Mouse (Mus musculus) heart, adult 2 months (tissue): Measurements from ENCODE around the gene 1700013G24Rik. TPM values are rescaled to one million over a fixed set of nuclear protein-coding genes. Genes with fewer than 3 reads are reported as not detected.

Experiments
- DNase-seq, 2 experiments: peaks; one replicate each; pipeline ENCODE4 v3.0.0; 2021
- H3K27ac ChIP-seq: fragments of 200-600 bp; 2 replicates; pipeline ENCODE4 v1.8.1; 2022
- H3K27me3 ChIP-seq: fragments of 200-500 bp; 2 replicates; pipeline ENCODE4 v1.6.1; 2012; ENCODE audit warnings: mild to moderate bottlenecking, low read length, inconsistent platforms, mixed read lengths; ENCODE audit not compliant: control insufficient read depth, insufficient read depth
- H3K36me3 ChIP-seq: fragments of 200-500 bp; 2 replicates; pipeline ENCODE4 v1.6.1; 2012; ENCODE audit warnings: low read length, inconsistent platforms; ENCODE audit not compliant: control insufficient read depth, insufficient read depth
- H3K4me1 ChIP-seq: fragments of 200-500 bp; 2 replicates; pipeline ENCODE4 v1.6.1; 2011; ENCODE audit warnings: low read length; ENCODE audit not compliant: control insufficient read depth, insufficient read depth
- H3K4me3 ChIP-seq: fragments of 200-600 bp; 2 replicates; pipeline ENCODE4 v1.8.1; 2022
- H3K79me2 ChIP-seq: fragments of 200-500 bp; replicated peaks from 2 replicates; pipeline ENCODE4 v1.6.1; 2012; ENCODE audit warnings: mild to moderate bottlenecking, inconsistent platforms, low read length, moderate library complexity, mixed read lengths; ENCODE audit not compliant: control insufficient read depth, insufficient read depth
- H3K9ac ChIP-seq: fragments of 200-500 bp; 2 replicates; pipeline ENCODE4 v1.6.1; 2012; ENCODE audit warnings: low read depth, mild to moderate bottlenecking, control low read depth, inconsistent platforms, low read length, mixed read lengths
- CTCF ChIP-seq: fragments of 200-600 bp; IDR thresholded peaks from 2 replicates; pipeline ENCODE4 v1.8.1; 2022; ENCODE audit warnings: antibody characterized with exemption, mild to moderate bottlenecking, moderate library complexity
- EP300 ChIP-seq: fragments of 200-500 bp; IDR thresholded peaks from 2 replicates; pipeline ENCODE4 v1.6.1; 2011; ENCODE audit warnings: low read depth, low read length, control low read depth; ENCODE audit not compliant: insufficient read depth
- POLR2A ChIP-seq: fragments of 200-500 bp; IDR thresholded peaks from 2 replicates; pipeline ENCODE4 v1.6.1; 2011; ENCODE audit warnings: mild to moderate bottlenecking, low read depth, low read length, control low read depth; ENCODE audit not compliant: insufficient read depth
- WGBS: fragments of 180-500 bp; shearing (Covaris S2); methylation state at CpG from one replicate; pipeline ENCODE4 v1.1.7; 2018; 5-methylcytosine and 5-hydroxymethylcytosine counted together
- intact Hi-C: fragments of 180-260 bp; cut with DNase I; formaldehyde crosslinking; loops from one replicate; pipeline ENCODE4 v1.15.1; 2025
- polyA plus RNA-seq: library from polyadenylated mRNA; depleted of rRNA; stranded (reverse); fragments of >200 nt; gene quantifications from 2 replicates; pipeline ENCODE4 v1.2.3, GENCODE M21; 2012
- total RNA-seq, 2 experiments: library from RNA; stranded (reverse); gene quantifications; 2 replicates each; pipeline ENCODE4 v1.2.3; 2021

1700013G24Rik gene
- total and polyA plus RNA-seq, 3 experiments = 0.57 TPM; not detected in 2

- peak overlapping the region; percentile 89 for H3K27ac ChIP-seq
- peaks cover 4% of the 10 kb centered on the region; the same call in 1 of the 2 replicates for H3K36me3 ChIP-seq
- intact Hi-C loops = no loop called here
- DNase-seq = no peak
- H3K9ac ChIP-seq = no peak overlapping the region
- peaks cover 2% of the 10 kb centered on the region; the same call in 1 of the 2 replicates for H3K79me2 ChIP-seq
- no peak overlapping the region for H3K4me3 ChIP-seq
- TF ChIP-seq POLR2A = no peak
- TF ChIP-seq CTCF = no peak
- no peak for TF ChIP-seq EP300
- H3K4me1 ChIP-seq = peaks cover 58% of the 10 kb centered on the region
- WGBS = 77% methylated on average over 4 of the region's 4 CpGs
- H3K27me3 ChIP-seq = no peaks in the 10 kb centered on the region
Observed at GRCm38 (mm10) chr4:137493187-137493586, 40.1 kb downstream of the 1700013G24Rik start.

DNA sequence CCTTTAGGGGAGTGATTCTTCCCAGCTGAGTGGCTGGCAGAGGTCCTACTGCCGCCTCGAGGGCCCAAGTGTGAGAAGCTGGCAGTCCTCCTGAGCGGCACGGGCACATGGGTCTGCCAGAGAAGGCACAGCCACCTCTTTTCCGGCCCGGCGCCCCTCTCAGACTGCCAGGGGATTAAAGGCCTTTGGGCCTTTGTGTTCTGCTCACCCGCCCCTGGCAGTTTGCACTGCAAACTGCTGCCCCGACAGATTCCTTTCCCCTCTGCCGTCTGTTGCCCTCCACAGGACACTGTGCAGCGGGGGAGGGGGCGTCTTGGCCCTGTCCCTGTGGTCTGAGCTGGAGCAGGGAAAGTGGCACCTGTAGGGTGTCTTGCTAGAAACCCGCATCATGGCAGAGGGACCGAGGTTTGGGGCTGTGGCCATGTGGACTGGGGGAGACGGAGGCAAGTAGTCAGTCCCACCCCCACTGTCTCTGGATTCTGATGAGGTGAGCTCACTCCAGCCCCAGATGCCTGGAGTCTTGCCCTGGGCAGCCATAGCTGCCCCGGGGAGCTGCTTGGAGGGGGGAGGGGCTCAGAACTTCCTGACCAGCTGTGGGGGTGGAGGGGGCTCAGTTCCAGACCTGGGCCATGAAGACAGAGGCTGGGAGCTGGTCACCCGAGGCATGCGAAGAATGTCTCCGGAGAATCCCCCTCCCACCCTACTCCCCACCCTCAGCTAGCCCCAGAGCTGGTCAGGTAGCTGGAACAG, 41.8 kb downstream of the 1700013G24Rik start:
- 8% methylated on average over 19 of the region's 19 CpGs for WGBS
- H3K4me1 ChIP-seq = peaks cover 62% of the 10 kb centered on the region
- TF ChIP-seq POLR2A = no peak
- no peak for TF ChIP-seq EP300
- no peak for TF ChIP-seq CTCF
- H3K27me3 ChIP-seq = no peaks in the 10 kb centered on the region
- peaks cover 8% of the 10 kb centered on the region; the same call in 1 of the 2 replicates for H3K36me3 ChIP-seq
- peak overlapping the region; percentile 59 for H3K9ac ChIP-seq
- intact Hi-C loops = no loop called here
- peaks cover 2% of the 10 kb centered on the region; the same call in 1 of the 2 replicates for H3K79me2 ChIP-seq
- peak overlapping the region; percentile 4; the same call in 1 of the 2 replicates for H3K4me3 ChIP-seq
- peak; percentile 69 to 78 for DNase-seq
- H3K27ac ChIP-seq = peak overlapping the region; percentile 89

- H3K36me3 ChIP-seq = peaks cover 10% of the 10 kb centered on the region; the same call in 1 of the 2 replicates
- no peak overlapping the region for H3K9ac ChIP-seq
- intact Hi-C loops = no loop called here
- DNase-seq = no peak
- H3K79me2 ChIP-seq = peaks cover 2% of the 10 kb centered on the region; the same call in 1 of the 2 replicates
- H3K27me3 ChIP-seq = no peaks in the 10 kb centered on the region
- peak overlapping the region; percentile 89 for H3K27ac ChIP-seq
- TF ChIP-seq CTCF (no peak), POLR2A (no peak), EP300 (no peak)
- peaks cover 62% of the 10 kb centered on the region for H3K4me1 ChIP-seq
- no peak overlapping the region for H3K4me3 ChIP-seq
- WGBS = 40% methylated on average over 6 of the region's 6 CpGs
Observed at GRCm38 (mm10) chr4:137495501-137496100, 42.5 kb downstream of the 1700013G24Rik start.

DNA sequence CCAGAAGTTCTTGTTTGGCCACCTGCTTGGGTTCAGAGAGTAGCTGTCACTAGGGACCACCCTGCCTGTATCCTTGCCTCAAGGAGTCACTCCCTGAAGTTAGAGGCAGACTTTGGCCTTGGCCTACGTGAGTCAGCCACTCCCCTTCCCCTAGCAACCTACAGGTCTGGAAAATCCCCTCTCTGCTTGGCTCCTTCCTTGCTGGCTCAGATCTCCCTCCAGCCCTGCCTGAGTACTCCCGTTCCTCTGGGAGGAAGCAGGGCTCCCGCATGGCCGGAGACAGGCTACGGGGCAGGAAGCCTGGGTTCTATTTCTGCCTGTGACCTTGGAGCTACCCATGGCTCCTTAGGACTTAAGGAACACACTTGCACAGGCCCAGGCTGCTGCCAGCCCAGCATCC, 44.3 kb downstream of the 1700013G24Rik start:
- TF ChIP-seq CTCF = no peak
- peak; percentile 36; the same call in 1 of the 2 replicates for TF ChIP-seq POLR2A
- peak; percentile 89 for TF ChIP-seq EP300
- H3K27ac ChIP-seq = peak overlapping the region; percentile 84
- DNase-seq = peak; percentile 73 to 84
- intact Hi-C loops = loop anchor here (1.0 kb wide), 1 partner anchor 8 kb away; no protein-coding TSS in a partner anchor
- WGBS = 16% methylated on average over 5 of the region's 5 CpGs
- peaks cover 71% of the 10 kb centered on the region for H3K4me1 ChIP-seq
- no peaks in the 10 kb centered on the region for H3K27me3 ChIP-seq
- H3K36me3 ChIP-seq = peaks cover 12% of the 10 kb centered on the region
- peak overlapping the region; percentile 39 for H3K9ac ChIP-seq
- no peak overlapping the region; the same call in 1 of the 2 replicates for H3K4me3 ChIP-seq
- peaks cover 7% of the 10 kb centered on the region for H3K79me2 ChIP-seq

DNA sequence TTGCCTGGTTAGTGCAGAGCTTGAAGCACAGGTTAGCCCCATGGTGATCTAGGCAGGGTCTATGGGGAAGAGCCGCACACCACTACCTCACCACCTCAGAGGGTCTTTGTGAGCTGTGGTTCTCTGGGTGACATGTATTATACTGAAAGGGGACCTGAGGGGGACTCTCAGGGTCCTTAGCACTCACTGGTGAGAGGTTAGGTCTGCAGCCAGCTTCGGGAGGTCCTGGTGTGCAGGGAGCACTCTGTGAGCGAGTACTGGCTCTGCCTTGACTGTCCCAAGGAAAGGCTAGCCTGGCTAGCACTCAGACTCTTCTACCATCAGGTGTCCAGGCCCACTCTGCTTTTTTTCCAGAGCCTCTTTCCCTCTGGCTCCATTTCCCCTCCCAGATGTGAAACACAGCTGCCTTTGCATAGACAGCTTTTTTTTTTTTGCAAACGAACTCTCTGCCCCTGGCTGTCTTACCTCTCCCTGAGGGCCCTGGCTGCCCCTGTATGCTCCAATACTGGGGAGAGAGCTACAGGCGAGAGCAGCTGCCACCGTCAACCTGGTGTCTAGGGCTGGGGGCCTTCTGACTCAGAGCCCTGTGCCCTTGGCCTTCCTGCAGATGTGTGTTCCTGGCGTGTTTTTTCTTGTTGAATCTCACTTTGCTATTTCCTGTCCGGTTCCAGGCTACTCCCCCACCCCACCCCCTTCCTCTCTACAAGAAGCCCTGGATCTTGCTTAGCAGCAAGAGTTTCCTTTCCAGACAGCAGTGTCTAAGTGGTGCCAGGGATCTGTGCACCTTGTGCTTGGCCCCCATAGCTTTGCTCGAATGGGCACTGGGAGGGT, 45.0 kb downstream of the 1700013G24Rik start:
- Histone ChIP-seq H3K36me3 (peaks cover 12% of the 10 kb centered on the region), H3K9ac (peak overlapping the region; percentile 39), H3K4me1 (peaks cover 74% of the 10 kb centered on the region), H3K79me2 (peaks cover 8% of the 10 kb centered on the region), H3K27ac (peak overlapping the region; percentile 84), H3K4me3 (peak overlapping the region; percentile 9), H3K27me3 (no peaks in the 10 kb centered on the region)
- DNase-seq = peak; percentile 71 to 80
- WGBS = 25% methylated on average over 9 of the region's 9 CpGs
- intact Hi-C loops = loop anchor here (1.0 kb wide), 3 partner anchors 9 to 33 kb away; no protein-coding TSS in a partner anchor
- no peak; the same call in 1 of the 2 replicates for TF ChIP-seq POLR2A
- no peak for TF ChIP-seq CTCF
- peak; percentile 95 for TF ChIP-seq EP300
